Mouse (Mus musculus) cortical plate, adult 2 months (tissue): Measurements from ENCODE around the gene Gab2.

Experiments used
- CTCF ChIP-seq: fragments of 200-500 bp; IDR thresholded peaks from 2 replicates; pipeline ENCODE4 v1.5.1; 2011; ENCODE audit warnings: mild to moderate bottlenecking, control low read depth, low read length; ENCODE audit not compliant: insufficient read depth; ENCODE audit errors: extremely low read depth
- POLR2A ChIP-seq: fragments of 200-500 bp; IDR thresholded peaks from 2 replicates; pipeline ENCODE4 v1.6.1; 2011; ENCODE audit warnings: mild to moderate bottlenecking, low read length, control low read depth; ENCODE audit not compliant: insufficient read depth; ENCODE audit errors: extremely low read depth

GRCm38 (mm10) chr7:97270367-97270766, 189.0 kb downstream of the Gab2 start:
- TF ChIP-seq CTCF = no peak
- no peak for TF ChIP-seq POLR2A
